Mouse (Mus musculus): Measurements from ENCODE around the gene Snx27. TPM values are rescaled to one million over a fixed set of nuclear protein-coding genes. Genes with fewer than 3 reads are reported as not detected.
A peak's percentile ranks its signal among the peaks of the same experiment; 100 is the strongest.

Snx27 gene
- polyA plus RNA-seq (2014; fragmentation: Nextera tagmentation; extraction: Ambion mirVana) = 68.0 and 75.0 TPM in 2 replicates

- no peaks in the 10 kb centered on the region for H3K9me3 ChIP-seq (ENCODE audit: control insufficient read depth, low read length)
- H3K4me3 ChIP-seq (replicated peaks; ENCODE audit: low read length) = peak within 1 kb of the TSS; percentile 92
- peak within 1 kb of the TSS; percentile 85 for H3K9ac ChIP-seq
- no peaks in the 10 kb centered on the region for H3K36me3 ChIP-seq (replicated peaks; ENCODE audit: control insufficient read depth, insufficient read depth)
- no peaks in the 10 kb centered on the region for H3K27me3 ChIP-seq (ENCODE audit: control insufficient read depth, insufficient read depth, low read length)
- ATAC-seq (ENCODE audit: low FRiP score) (peak; percentile 98), DNase-seq (ENCODE audit: low spot score) (peak; percentile 96)
- peak within 1 kb of the TSS; percentile 94 for H3K27ac ChIP-seq
- WGBS = under 1% methylated on average over 32 of the region's 42 CpGs
- H3K4me2 ChIP-seq (replicated peaks) = peak within 1 kb of the TSS; percentile 83
- peaks cover 22% of the 10 kb centered on the region for H3K4me1 ChIP-seq (replicated peaks; ENCODE audit: control insufficient read depth, insufficient read depth, low read length)
Measured at GRCm38 (mm10) chr3:94582456-94582891, at the start of gene Snx27. Gene Snx27 (minus strand): TSS chr3:94582716.

- H3K36me3 ChIP-seq (replicated peaks; ENCODE audit: control insufficient read depth, insufficient read depth) = no peaks in the 10 kb centered on the region
- 81% methylated on average over 3 of the region's 3 CpGs for WGBS
- no peak for ATAC-seq (ENCODE audit: low FRiP score)
- no peaks in the 10 kb centered on the region for H3K27me3 ChIP-seq (ENCODE audit: control insufficient read depth, insufficient read depth, low read length)
- H3K9ac ChIP-seq = no peak overlapping the region
- H3K27ac ChIP-seq = no peak overlapping the region
- DNase-seq (ENCODE audit: low spot score) = no peak
- H3K4me3 ChIP-seq (replicated peaks; ENCODE audit: low read length) = no peak overlapping the region
- no peaks in the 10 kb centered on the region for H3K4me1 ChIP-seq (replicated peaks; ENCODE audit: control insufficient read depth, insufficient read depth, low read length)
- no peak overlapping the region for H3K4me2 ChIP-seq (replicated peaks)
- H3K9me3 ChIP-seq (ENCODE audit: control insufficient read depth, low read length) = no peaks in the 10 kb centered on the region
Measured at GRCm38 (mm10) chr3:94629876-94630275, 47.4 kb upstream of the Snx27 start.

- ATAC-seq (ENCODE audit: low FRiP score) (no peak), DNase-seq (ENCODE audit: low spot score) (no peak)
Measured at GRCm38 (mm10) chr3:94628712-94629111, 46.2 kb upstream of the Snx27 start.

GRCm38 (mm10) chr3:94624281-94624680, 41.8 kb upstream of the Snx27 start:
- Histone ChIP-seq H3K4me2 (replicated peaks) (no peak overlapping the region), H3K9ac (no peak overlapping the region), H3K4me1 (replicated peaks; ENCODE audit: control insufficient read depth, insufficient read depth, low read length) (no peaks in the 10 kb centered on the region), H3K4me3 (replicated peaks; ENCODE audit: low read length) (no peak overlapping the region), H3K27me3 (ENCODE audit: control insufficient read depth, insufficient read depth, low read length) (no peaks in the 10 kb centered on the region), H3K9me3 (ENCODE audit: control insufficient read depth, low read length) (no peaks in the 10 kb centered on the region), H3K27ac (no peak overlapping the region), H3K36me3 (replicated peaks; ENCODE audit: control insufficient read depth, insufficient read depth) (no peaks in the 10 kb centered on the region)
- DNase-seq (ENCODE audit: low spot score) (no peak), ATAC-seq (ENCODE audit: low FRiP score) (no peak)
- WGBS = 95% methylated on average over 4 of the region's 4 CpGs

More at GRCm38 (mm10) chr3:94628712-94629111, 46.2 kb upstream of the Snx27 start:
- H3K4me3 ChIP-seq (replicated peaks; ENCODE audit: low read length) = no peak overlapping the region
- no peak overlapping the region for H3K27ac ChIP-seq
- H3K4me1 ChIP-seq (replicated peaks; ENCODE audit: control insufficient read depth, insufficient read depth, low read length) = no peaks in the 10 kb centered on the region
- no peaks in the 10 kb centered on the region for H3K27me3 ChIP-seq (ENCODE audit: control insufficient read depth, insufficient read depth, low read length)
- no peak overlapping the region for H3K4me2 ChIP-seq (replicated peaks)
- no peaks in the 10 kb centered on the region for H3K36me3 ChIP-seq (replicated peaks; ENCODE audit: control insufficient read depth, insufficient read depth)
- H3K9ac ChIP-seq = no peak overlapping the region
- no peaks in the 10 kb centered on the region for H3K9me3 ChIP-seq (ENCODE audit: control insufficient read depth, low read length)
- 92% methylated on average over 5 of the region's 5 CpGs for WGBS

- no peak for ATAC-seq (ENCODE audit: low FRiP score)
- no peaks in the 10 kb centered on the region for H3K4me1 ChIP-seq (replicated peaks; ENCODE audit: control insufficient read depth, insufficient read depth, low read length)
- no peak overlapping the region for H3K9ac ChIP-seq
- no peaks in the 10 kb centered on the region for H3K36me3 ChIP-seq (replicated peaks; ENCODE audit: control insufficient read depth, insufficient read depth)
- no peak overlapping the region for H3K27ac ChIP-seq
- H3K4me2 ChIP-seq (replicated peaks) = no peak overlapping the region
- WGBS = 96% methylated on average over 10 of the region's 10 CpGs
- no peak for DNase-seq (ENCODE audit: low spot score)
- H3K9me3 ChIP-seq (ENCODE audit: control insufficient read depth, low read length) = no peaks in the 10 kb centered on the region
- H3K27me3 ChIP-seq (ENCODE audit: control insufficient read depth, insufficient read depth, low read length) = no peaks in the 10 kb centered on the region
- no peak overlapping the region for H3K4me3 ChIP-seq (replicated peaks; ENCODE audit: low read length)
Measured at GRCm38 (mm10) chr3:94622550-94622949, 40.0 kb upstream of the Snx27 start.

GRCm38 (mm10) chr3:94621740-94622507, 39.4 kb upstream of the Snx27 start:
- H3K27ac ChIP-seq = no peak overlapping the region
- H3K4me3 ChIP-seq (replicated peaks; ENCODE audit: low read length) = no peak overlapping the region
- no peak for DNase-seq (ENCODE audit: low spot score)
- no peak overlapping the region for H3K9ac ChIP-seq
- WGBS = 81% methylated on average over 11 of the region's 11 CpGs
- H3K36me3 ChIP-seq (replicated peaks; ENCODE audit: control insufficient read depth, insufficient read depth) = no peaks in the 10 kb centered on the region
- H3K4me1 ChIP-seq (replicated peaks; ENCODE audit: control insufficient read depth, insufficient read depth, low read length) = no peaks in the 10 kb centered on the region
- no peak overlapping the region for H3K4me2 ChIP-seq (replicated peaks)
- H3K9me3 ChIP-seq (ENCODE audit: control insufficient read depth, low read length) = no peaks in the 10 kb centered on the region
- H3K27me3 ChIP-seq (ENCODE audit: control insufficient read depth, insufficient read depth, low read length) = no peaks in the 10 kb centered on the region
- no peak for ATAC-seq (ENCODE audit: low FRiP score)

- peak; percentile 27 for DNase-seq (ENCODE audit: low spot score)
- Histone ChIP-seq H3K27ac (no peak overlapping the region), H3K27me3 (ENCODE audit: control insufficient read depth, insufficient read depth, low read length) (no peaks in the 10 kb centered on the region), H3K4me3 (replicated peaks; ENCODE audit: low read length) (no peak overlapping the region), H3K9me3 (ENCODE audit: control insufficient read depth, low read length) (no peaks in the 10 kb centered on the region), H3K36me3 (replicated peaks; ENCODE audit: control insufficient read depth, insufficient read depth) (no peaks in the 10 kb centered on the region), H3K4me2 (replicated peaks) (no peak overlapping the region), H3K4me1 (replicated peaks; ENCODE audit: control insufficient read depth, insufficient read depth, low read length) (no peaks in the 10 kb centered on the region), H3K9ac (no peak overlapping the region)
- no peak for ATAC-seq (ENCODE audit: low FRiP score)
- 69% methylated on average over 4 of the region's 4 CpGs for WGBS
Measured at GRCm38 (mm10) chr3:94616717-94617116, 34.2 kb upstream of the Snx27 start.

- no peaks in the 10 kb centered on the region for H3K36me3 ChIP-seq (replicated peaks; ENCODE audit: control insufficient read depth, insufficient read depth)
- H3K4me2 ChIP-seq (replicated peaks) = no peak overlapping the region
- WGBS = 53% methylated on average over 7 of the region's 7 CpGs
- no peak overlapping the region for H3K27ac ChIP-seq
- no peak for ATAC-seq (ENCODE audit: low FRiP score)
- H3K4me3 ChIP-seq (replicated peaks; ENCODE audit: low read length) = no peak overlapping the region
- no peaks in the 10 kb centered on the region for H3K27me3 ChIP-seq (ENCODE audit: control insufficient read depth, insufficient read depth, low read length)
- no peaks in the 10 kb centered on the region for H3K4me1 ChIP-seq (replicated peaks; ENCODE audit: control insufficient read depth, insufficient read depth, low read length)
- no peaks in the 10 kb centered on the region for H3K9me3 ChIP-seq (ENCODE audit: control insufficient read depth, low read length)
- H3K9ac ChIP-seq = 0 out of 2 replicates have a peak overlapping the region, but pooled peaks have one; percentile 28
- DNase-seq (ENCODE audit: low spot score) = no peak
Measured at GRCm38 (mm10) chr3:94613258-94613878, 30.9 kb upstream of the Snx27 start.

GRCm38 (mm10) chr3:94612274-94612673, 29.8 kb upstream of the Snx27 start:
- DNase-seq (ENCODE audit: low spot score) = no peak
- no peak for ATAC-seq (ENCODE audit: low FRiP score)
- Histone ChIP-seq H3K27me3 (ENCODE audit: control insufficient read depth, insufficient read depth, low read length) (no peaks in the 10 kb centered on the region), H3K4me1 (replicated peaks; ENCODE audit: control insufficient read depth, insufficient read depth, low read length) (no peaks in the 10 kb centered on the region), H3K4me2 (replicated peaks) (no peak overlapping the region), H3K9ac (no peak overlapping the region), H3K4me3 (replicated peaks; ENCODE audit: low read length) (no peak overlapping the region), H3K27ac (no peak overlapping the region), H3K36me3 (replicated peaks; ENCODE audit: control insufficient read depth, insufficient read depth) (no peaks in the 10 kb centered on the region), H3K9me3 (ENCODE audit: control insufficient read depth, low read length) (no peaks in the 10 kb centered on the region)
- 75% methylated on average over 1 of the region's 1 CpGs for WGBS

Measured in hindbrain, embryonic 14.5 days (tissue).